Mouse (Mus musculus) right cerebral cortex, postnatal 4 days (tissue): ENCODE results near the gene Rab11fip5.

Source experiments
- DNase-seq: peaks from one replicate; pipeline ENCODE4 v3.0.0-alpha.2; 2022

The Rab11fip5 gene

GRCm38 (mm10) chr6:85372496-85372895, 1.9 kb downstream of the Rab11fip5 start:
- DNase-seq: no peak

GRCm38 (mm10) chr6:85371859-85372405, 2.5 kb downstream of the Rab11fip5 start:
- no peak for DNase-seq

- no peak for DNase-seq
Observed at GRCm38 (mm10) chr6:85370666-85371430, 3.6 kb downstream of the Rab11fip5 start.

- DNase-seq: no peak
Observed at GRCm38 (mm10) chr6:85370041-85370440, 4.4 kb downstream of the Rab11fip5 start.

DNA sequence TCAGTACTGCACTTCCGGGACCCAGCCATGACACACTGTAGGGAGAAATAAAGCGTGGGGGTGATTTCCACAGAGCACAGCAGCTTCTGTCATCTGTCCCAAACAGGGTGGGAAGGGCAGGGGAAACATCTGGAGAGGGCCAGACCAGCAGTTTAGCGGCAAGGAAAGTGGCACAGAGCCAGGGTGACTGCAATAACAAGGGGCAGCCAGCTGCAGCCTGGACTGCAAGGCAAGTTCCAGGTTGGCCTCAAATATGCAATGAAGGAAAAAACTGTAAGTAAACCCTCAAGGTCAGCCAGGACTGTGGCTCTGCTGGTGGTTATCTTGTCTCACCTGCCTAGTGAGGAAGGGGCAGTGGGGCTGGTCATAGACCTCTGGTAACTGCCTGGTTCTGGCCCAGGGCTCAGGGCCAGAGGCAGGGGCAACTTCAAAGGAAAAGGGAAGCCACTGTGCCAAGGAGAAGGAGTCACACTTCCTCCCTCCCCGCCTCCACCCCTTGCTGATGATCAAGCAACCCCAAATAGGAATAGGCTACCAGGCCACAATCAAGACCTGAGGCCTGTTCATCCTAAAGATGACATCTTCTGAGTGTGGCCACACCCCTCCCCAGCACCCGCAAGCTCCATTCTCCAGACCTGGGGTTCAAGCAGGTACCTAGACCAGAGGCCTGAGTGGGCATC, 5.1 kb downstream of the Rab11fip5 start:
- DNase-seq: peak; percentile 37

DNA sequence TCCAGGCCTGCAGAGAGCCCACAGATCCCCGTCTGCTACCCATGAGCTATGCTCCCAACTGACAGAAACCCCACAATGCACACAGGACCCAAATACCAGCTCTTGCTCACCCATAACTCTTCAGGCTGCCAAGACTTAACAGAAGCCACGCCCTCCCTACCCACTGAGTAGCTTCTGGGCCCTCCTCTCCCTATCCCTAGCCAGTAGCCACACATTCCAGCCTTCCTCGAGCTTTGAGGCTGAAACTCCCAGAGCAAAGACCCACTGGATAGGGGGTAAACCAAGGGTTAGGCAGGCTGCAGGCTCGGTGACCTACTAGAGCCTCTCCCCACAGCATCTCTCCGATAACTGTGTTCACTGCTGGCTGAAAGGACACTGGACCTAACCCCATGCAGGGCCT, 5.7 kb downstream of the Rab11fip5 start:
- no peak for DNase-seq

GRCm38 (mm10) chr6:85368166-85368565, 6.3 kb downstream of the Rab11fip5 start:
- no peak for DNase-seq

- DNase-seq: no peak
Observed at GRCm38 (mm10) chr6:85366387-85366786, 8.0 kb downstream of the Rab11fip5 start.

DNA sequence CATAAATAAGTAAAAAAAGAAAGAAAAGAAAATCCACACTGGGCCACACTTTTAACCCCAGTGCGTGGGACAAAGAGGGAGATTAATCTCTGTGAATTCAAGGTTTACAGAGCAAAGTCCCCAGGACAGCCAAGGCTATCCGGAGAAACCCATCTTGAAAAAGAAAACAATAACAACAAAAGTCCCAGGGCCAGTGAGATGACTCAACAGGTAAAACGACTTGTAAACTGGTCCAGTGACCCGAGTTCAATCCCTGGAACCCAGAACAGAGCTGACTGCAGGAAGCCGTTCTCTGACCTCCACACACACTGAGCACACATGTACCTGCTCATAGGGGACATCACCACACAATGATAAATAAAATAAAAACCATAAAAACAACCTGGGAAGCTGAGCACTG, 10.0 kb downstream of the Rab11fip5 start:
- no peak for DNase-seq

GRCm38 (mm10) chr6:85363906-85364260, 10.6 kb downstream of the Rab11fip5 start:
- DNase-seq: no peak

GRCm38 (mm10) chr6:85363231-85363905, 11.1 kb downstream of the Rab11fip5 start:
- no peak for DNase-seq

GRCm38 (mm10) chr6:85362610-85363009, 11.8 kb downstream of the Rab11fip5 start:
- DNase-seq: no peak

GRCm38 (mm10) chr6:85360311-85360710, 14.1 kb downstream of the Rab11fip5 start:
- no peak for DNase-seq

- no peak for DNase-seq
Observed at GRCm38 (mm10) chr6:85358877-85359276, 15.6 kb downstream of the Rab11fip5 start.

DNA sequence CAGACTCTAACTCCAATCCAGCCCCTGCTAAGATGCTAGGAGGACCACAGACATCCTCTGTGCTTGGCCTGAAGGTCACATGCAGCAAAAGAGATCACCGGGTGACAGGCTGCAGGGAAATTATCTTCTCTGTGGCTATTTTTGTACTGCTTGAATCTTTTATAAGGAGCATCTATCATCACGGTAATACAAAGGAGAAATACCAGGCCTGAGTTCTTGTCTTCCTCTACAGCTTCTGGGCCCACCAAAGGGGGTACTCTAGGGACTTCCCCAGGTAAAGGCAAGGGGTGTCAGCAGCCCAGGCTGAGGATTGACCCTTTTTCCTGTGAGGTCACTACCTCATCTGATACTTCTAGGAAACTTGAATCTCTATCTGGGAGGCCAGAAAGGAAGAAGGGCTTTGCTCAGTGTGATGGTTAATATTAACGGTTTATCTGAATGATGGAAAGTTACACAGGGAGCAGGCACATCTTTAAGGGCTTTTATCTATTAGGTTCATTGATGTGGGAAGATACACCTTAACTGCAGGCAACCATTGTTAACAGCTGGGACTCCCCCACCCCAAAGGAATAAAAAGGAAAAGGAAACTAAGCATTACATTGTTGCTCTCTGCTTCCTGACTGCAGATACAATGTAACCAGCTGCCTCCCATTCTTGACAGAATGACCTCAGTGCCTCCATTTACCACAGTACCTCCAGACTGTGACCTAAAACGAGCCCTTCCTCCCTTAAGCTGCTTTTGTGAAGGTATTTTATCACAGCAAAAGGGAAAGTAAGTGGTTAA, 17.6 kb downstream of the Rab11fip5 start:
- DNase-seq: no peak

DNA sequence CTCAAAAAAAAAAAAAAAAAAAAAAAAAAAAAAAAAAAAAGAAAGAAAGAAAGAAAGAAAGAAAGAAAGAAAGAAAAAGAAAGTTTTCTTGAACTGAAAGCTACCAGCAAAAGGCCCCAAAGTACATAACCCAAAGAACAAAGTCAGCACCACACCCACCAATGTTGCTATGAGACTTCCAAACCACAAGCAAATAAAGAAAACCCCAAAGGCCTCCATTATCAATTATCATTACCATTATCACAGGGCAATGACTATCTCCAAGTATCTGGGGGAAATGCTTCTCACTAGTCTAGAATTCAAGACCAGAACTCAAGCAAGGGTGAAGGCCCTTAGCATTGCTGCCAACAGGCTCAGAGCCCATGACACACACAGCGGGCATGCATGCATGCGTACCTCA, 18.7 kb downstream of the Rab11fip5 start:
- no peak for DNase-seq

DNA sequence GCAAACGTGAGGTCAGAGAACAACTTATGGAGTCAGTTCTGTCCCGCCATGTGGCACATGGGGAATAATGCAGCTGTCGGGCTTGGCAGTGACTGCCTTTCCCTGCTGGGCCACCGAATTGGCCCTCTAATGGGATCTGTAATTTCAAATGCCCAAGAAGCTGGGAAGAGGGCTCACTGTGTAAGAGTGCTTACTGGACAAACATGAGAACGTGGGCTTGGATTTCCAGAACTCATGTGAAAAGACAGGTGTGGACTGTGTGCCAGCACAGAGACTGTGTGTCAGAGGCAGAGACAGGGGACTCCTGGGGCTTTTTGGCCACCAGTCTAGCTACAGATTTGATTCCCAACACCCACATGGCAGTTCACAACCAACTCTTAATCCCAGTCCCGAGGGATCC, 19.7 kb downstream of the Rab11fip5 start:
- no peak for DNase-seq

GRCm38 (mm10) chr6:85353706-85354105, 20.7 kb downstream of the Rab11fip5 start:
- DNase-seq: no peak

DNA sequence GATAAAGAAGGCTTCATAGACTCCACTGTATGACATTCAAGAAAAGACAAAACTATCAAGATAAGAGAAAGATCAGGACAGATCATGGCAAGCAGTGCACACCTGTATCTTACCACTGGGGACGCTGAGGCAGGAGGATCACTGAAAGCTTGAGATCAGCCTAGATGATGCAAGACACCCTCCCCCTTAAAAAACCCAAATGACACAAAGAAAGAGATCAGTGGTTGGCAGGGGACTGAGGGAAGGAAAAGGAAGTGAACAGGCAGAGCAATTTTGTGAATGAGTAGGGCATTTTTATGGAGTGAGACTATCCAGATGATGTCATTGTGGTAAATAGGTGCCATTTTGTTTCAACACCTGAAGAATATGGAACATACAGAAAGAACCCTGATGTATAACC, 24.3 kb downstream of the Rab11fip5 start:
- no peak for DNase-seq

- no peak for DNase-seq
Observed at GRCm38 (mm10) chr6:85349246-85349645, 25.2 kb downstream of the Rab11fip5 start.

GRCm38 (mm10) chr6:85348133-85348532, 26.3 kb downstream of the Rab11fip5 start:
- no peak for DNase-seq

DNA sequence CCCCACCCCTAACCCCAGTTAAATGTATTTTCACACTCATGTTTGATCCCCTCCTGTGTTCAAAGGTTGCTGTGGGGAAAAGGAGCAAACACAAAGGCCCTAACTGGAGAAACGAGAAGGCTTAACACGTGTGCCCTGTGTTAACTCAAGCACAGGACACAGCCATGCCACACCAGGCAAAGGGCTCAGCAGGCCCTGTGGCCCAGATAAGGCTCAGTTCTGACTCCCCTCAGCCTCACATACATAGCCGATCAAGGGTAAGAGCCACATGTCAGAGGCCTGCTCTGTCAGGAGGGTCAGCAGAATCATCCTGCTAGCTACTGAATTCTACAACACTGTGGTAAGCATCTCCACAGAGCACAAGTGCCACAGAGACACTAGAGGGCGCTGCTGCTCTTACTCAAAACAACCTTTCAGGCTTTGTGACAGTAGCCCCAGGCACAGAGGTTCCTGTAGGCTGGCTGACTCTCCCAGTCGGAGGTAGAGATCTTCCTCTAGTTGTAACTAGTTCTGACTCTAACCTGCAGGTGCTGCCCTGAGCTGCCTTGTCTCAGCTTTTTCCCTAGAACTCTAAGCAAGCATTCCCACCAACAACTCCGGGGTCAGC, 28.3 kb downstream of the Rab11fip5 start:
- peak; percentile 89 for DNase-seq
